Mouse (Mus musculus): ENCODE measurements around the gene Elane. TPM values are rescaled to one million over a fixed set of nuclear protein-coding genes. Genes with fewer than 3 reads are reported as not detected.

Elane gene
- polyA plus RNA-seq, 1 experiment from 2014 or later: not detected

GRCm38 (mm10) chr10:79856704-79857451, 29.2 kb upstream of the Elane start:
- no peak for ATAC-seq
- Histone ChIP-seq H3K4me3 (ENCODE audit: low read depth, low read length) (peak overlapping the region; percentile 83), H3K9ac (ENCODE audit: low read depth, low read length) (peak overlapping the region; percentile 95), H3K9me3 (replicated peaks; ENCODE audit: control insufficient read depth, low read length, poor library complexity, severe bottlenecking) (no peaks in the 10 kb centered on the region), H3K4me2 (ENCODE audit: low read length) (peak overlapping the region; percentile 98), H3K27me3 (ENCODE audit: control insufficient read depth, insufficient read depth, low read depth, low read length) (no peaks in the 10 kb centered on the region), H3K36me3 (ENCODE audit: control insufficient read depth, insufficient read depth, low read length) (peaks cover 27% of the 10 kb centered on the region), H3K4me1 (ENCODE audit: control insufficient read depth, insufficient read depth, low read length) (peaks cover 47% of the 10 kb centered on the region), H3K27ac (ENCODE audit: low read length) (no peak overlapping the region; the same call in 1 of the 2 replicates)
- WGBS: 56% methylated on average over 7 of the region's 7 CpGs

DNA sequence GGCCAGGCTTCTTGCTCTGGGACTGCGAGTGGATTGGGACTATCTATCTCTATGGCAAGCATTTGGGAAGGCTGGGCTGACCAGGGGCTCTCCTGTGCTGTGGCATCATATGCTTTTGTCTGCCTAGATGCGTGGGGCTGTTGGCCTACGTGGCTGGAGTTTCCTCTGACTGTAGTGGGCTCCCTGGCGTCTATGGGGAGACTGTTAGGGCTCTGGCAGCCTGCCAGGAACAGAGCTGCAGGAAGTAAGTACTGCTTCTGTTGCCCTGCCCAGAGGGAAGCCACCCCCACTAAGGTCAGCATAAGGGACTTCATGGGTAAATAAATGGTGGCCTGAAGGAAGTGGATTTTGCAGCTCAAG, 28.6 kb upstream of the Elane start:
- no peak for ATAC-seq
- H3K27me3 ChIP-seq (ENCODE audit: control insufficient read depth, insufficient read depth, low read depth, low read length): no peaks in the 10 kb centered on the region
- peaks cover 31% of the 10 kb centered on the region for H3K36me3 ChIP-seq (ENCODE audit: control insufficient read depth, insufficient read depth, low read length)
- peak overlapping the region; percentile 47; the same call in 1 of the 2 replicates for H3K9ac ChIP-seq (ENCODE audit: low read depth, low read length)
- H3K4me3 ChIP-seq (ENCODE audit: low read depth, low read length): peak overlapping the region; percentile 83
- H3K9me3 ChIP-seq (replicated peaks; ENCODE audit: control insufficient read depth, low read length, poor library complexity, severe bottlenecking): no peaks in the 10 kb centered on the region
- 36% methylated on average over 4 of the region's 4 CpGs for WGBS
- peaks cover 42% of the 10 kb centered on the region for H3K4me1 ChIP-seq (ENCODE audit: control insufficient read depth, insufficient read depth, low read length)
- peak overlapping the region; percentile 98 for H3K4me2 ChIP-seq (ENCODE audit: low read length)
- H3K27ac ChIP-seq (ENCODE audit: low read length): peak overlapping the region; percentile 31

GRCm38 (mm10) chr10:79857894-79858293, 28.2 kb upstream of the Elane start:
- WGBS: 75% methylated on average over 2 of the region's 2 CpGs
- Histone ChIP-seq H3K4me2 (ENCODE audit: low read length) (peak overlapping the region; percentile 98), H3K9me3 (replicated peaks; ENCODE audit: control insufficient read depth, low read length, poor library complexity, severe bottlenecking) (no peaks in the 10 kb centered on the region), H3K27me3 (ENCODE audit: control insufficient read depth, insufficient read depth, low read depth, low read length) (no peaks in the 10 kb centered on the region), H3K27ac (ENCODE audit: low read length) (peak overlapping the region; percentile 31), H3K36me3 (ENCODE audit: control insufficient read depth, insufficient read depth, low read length) (peaks cover 35% of the 10 kb centered on the region), H3K9ac (ENCODE audit: low read depth, low read length) (peak overlapping the region; percentile 47; the same call in 1 of the 2 replicates), H3K4me3 (ENCODE audit: low read depth, low read length) (no peak overlapping the region), H3K4me1 (ENCODE audit: control insufficient read depth, insufficient read depth, low read length) (peaks cover 37% of the 10 kb centered on the region)
- ATAC-seq: no peak

DNA sequence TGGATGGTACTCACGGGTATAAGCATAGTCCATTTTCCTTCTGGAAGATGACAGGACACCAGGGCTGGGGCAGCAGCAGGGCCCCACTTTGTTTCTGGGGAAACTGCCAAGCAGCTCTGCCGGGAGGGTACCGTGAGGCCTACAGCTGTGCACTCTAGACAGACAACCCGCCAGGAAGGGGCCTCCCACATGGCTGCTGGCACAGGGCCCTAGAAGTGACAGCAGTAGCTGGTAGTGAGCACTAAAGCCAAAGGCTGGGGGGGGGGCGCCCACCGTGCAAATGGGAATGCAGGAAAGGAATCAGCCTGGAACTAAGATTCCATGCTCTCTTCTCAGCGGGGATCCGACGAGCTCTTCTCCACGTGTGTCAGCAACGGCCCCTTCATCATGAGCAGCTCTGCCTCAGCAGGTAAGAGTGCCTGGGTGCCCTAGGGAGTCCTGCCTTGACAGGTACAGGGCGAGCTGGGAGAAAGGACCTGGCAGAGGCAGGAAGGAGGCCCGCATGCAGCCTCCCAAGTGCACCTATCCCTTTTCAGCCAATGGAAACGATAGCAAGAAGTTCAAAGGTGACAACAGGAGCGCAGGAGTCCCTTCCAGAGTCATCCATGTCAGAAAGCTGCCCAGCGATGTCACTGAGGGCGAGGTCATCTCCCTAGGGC, 27.5 kb upstream of the Elane start:
- Histone ChIP-seq H3K4me3 (ENCODE audit: low read depth, low read length) (no peak overlapping the region), H3K9ac (ENCODE audit: low read depth, low read length) (0 out of 2 replicates have a peak overlapping the region, but pooled peaks have one; percentile 28), H3K27ac (ENCODE audit: low read length) (peak overlapping the region; percentile 31; the same call in 1 of the 2 replicates), H3K27me3 (ENCODE audit: control insufficient read depth, insufficient read depth, low read depth, low read length) (no peaks in the 10 kb centered on the region), H3K4me1 (ENCODE audit: control insufficient read depth, insufficient read depth, low read length) (peaks cover 33% of the 10 kb centered on the region), H3K9me3 (replicated peaks; ENCODE audit: control insufficient read depth, low read length, poor library complexity, severe bottlenecking) (no peaks in the 10 kb centered on the region), H3K36me3 (ENCODE audit: control insufficient read depth, insufficient read depth, low read length) (peaks cover 37% of the 10 kb centered on the region), H3K4me2 (ENCODE audit: low read length) (peak overlapping the region; percentile 98)
- ATAC-seq: no peak
- 45% methylated on average over 17 of the region's 17 CpGs for WGBS

DNA sequence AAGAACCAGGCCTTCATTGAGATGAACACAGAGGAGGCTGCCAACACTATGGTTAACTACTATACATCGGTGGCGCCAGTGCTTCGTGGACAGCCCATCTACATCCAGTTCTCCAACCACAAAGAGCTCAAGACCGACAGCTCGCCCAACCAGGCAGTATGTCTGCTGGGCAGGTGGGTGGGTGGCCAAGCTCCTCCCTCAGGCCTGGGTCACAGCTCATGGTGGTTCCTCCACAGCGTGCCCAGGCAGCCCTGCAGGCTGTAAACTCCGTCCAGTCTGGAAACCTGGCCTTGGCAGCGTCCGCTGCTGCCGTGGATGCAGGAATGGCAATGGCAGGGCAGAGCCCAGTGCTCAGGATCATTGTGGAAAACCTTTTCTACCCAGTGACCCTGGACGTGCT, 26.9 kb upstream of the Elane start:
- WGBS: 79% methylated on average over 11 of the region's 11 CpGs
- no peaks in the 10 kb centered on the region for H3K27me3 ChIP-seq (ENCODE audit: control insufficient read depth, insufficient read depth, low read depth, low read length)
- no peak for ATAC-seq
- H3K4me1 ChIP-seq (ENCODE audit: control insufficient read depth, insufficient read depth, low read length): peaks cover 33% of the 10 kb centered on the region
- no peak overlapping the region for H3K27ac ChIP-seq (ENCODE audit: low read length)
- H3K36me3 ChIP-seq (ENCODE audit: control insufficient read depth, insufficient read depth, low read length): peaks cover 37% of the 10 kb centered on the region
- H3K4me2 ChIP-seq (ENCODE audit: low read length): no peak overlapping the region
- no peak overlapping the region for H3K9ac ChIP-seq (ENCODE audit: low read depth, low read length)
- no peak overlapping the region for H3K4me3 ChIP-seq (ENCODE audit: low read depth, low read length)
- no peaks in the 10 kb centered on the region for H3K9me3 ChIP-seq (replicated peaks; ENCODE audit: control insufficient read depth, low read length, poor library complexity, severe bottlenecking)

GRCm38 (mm10) chr10:79860079-79860911, 25.8 kb upstream of the Elane start:
- no peaks in the 10 kb centered on the region for H3K9me3 ChIP-seq (replicated peaks; ENCODE audit: control insufficient read depth, low read length, poor library complexity, severe bottlenecking)
- H3K9ac ChIP-seq (ENCODE audit: low read depth, low read length): no peak overlapping the region
- peaks cover 38% of the 10 kb centered on the region for H3K36me3 ChIP-seq (ENCODE audit: control insufficient read depth, insufficient read depth, low read length)
- H3K27ac ChIP-seq (ENCODE audit: low read length): no peak overlapping the region
- WGBS: 93% methylated on average over 26 of the region's 26 CpGs
- H3K4me2 ChIP-seq (ENCODE audit: low read length): no peak overlapping the region
- H3K27me3 ChIP-seq (ENCODE audit: control insufficient read depth, insufficient read depth, low read depth, low read length): no peaks in the 10 kb centered on the region
- no peak for ATAC-seq
- peaks cover 33% of the 10 kb centered on the region for H3K4me1 ChIP-seq (ENCODE audit: control insufficient read depth, insufficient read depth, low read length)
- no peak overlapping the region for H3K4me3 ChIP-seq (ENCODE audit: low read depth, low read length)

DNA sequence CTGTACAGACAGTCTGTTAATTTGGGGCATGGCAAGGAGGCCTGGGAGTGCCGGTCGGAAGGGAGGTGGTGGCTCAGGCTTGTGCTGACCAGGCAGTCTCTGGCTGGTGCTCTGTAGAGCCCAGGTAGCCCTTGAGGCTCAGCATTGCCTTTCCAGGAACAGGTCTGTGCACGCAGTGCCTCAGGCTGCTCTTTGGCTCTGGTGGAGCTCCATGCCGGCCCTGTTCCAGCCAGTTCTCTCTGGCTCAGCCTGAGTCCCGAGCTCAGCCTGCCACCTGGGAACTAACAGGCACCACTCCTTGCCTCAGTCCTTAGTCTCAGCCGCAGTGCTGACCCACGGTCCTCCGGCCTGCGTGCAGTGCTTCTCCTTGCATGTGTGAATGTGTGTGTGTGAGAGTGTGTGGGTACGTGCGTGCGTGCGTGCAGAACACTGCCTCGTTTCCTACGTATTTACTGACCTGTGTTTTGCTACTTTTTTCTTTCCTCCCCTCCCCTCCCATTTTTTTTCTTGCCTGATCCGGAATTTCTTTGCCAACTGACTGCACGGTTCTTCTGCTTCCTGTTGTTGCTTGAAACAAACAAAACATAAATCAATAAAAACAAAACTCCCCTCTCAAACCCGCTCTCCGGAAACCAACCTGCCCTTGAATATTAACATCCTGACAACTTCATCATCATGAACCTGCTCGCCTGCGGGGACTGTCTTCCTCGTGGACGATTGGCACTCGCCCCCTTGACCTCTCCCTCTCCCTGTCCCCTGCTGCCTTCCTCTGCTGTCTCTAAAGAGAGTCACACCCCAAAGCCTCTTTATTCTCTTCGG, 24.6 kb upstream of the Elane start:
- no peak overlapping the region for H3K9ac ChIP-seq (ENCODE audit: low read depth, low read length)
- H3K27ac ChIP-seq (ENCODE audit: low read length): no peak overlapping the region
- no peak overlapping the region for H3K4me3 ChIP-seq (ENCODE audit: low read depth, low read length)
- WGBS: 78% methylated on average over 25 of the region's 25 CpGs
- H3K4me2 ChIP-seq (ENCODE audit: low read length): no peak overlapping the region
- no peaks in the 10 kb centered on the region for H3K9me3 ChIP-seq (replicated peaks; ENCODE audit: control insufficient read depth, low read length, poor library complexity, severe bottlenecking)
- ATAC-seq: no peak
- H3K4me1 ChIP-seq (ENCODE audit: control insufficient read depth, insufficient read depth, low read length): peaks cover 23% of the 10 kb centered on the region
- peaks cover 49% of the 10 kb centered on the region for H3K36me3 ChIP-seq (ENCODE audit: control insufficient read depth, insufficient read depth, low read length)
- no peaks in the 10 kb centered on the region for H3K27me3 ChIP-seq (ENCODE audit: control insufficient read depth, insufficient read depth, low read depth, low read length)

DNA sequence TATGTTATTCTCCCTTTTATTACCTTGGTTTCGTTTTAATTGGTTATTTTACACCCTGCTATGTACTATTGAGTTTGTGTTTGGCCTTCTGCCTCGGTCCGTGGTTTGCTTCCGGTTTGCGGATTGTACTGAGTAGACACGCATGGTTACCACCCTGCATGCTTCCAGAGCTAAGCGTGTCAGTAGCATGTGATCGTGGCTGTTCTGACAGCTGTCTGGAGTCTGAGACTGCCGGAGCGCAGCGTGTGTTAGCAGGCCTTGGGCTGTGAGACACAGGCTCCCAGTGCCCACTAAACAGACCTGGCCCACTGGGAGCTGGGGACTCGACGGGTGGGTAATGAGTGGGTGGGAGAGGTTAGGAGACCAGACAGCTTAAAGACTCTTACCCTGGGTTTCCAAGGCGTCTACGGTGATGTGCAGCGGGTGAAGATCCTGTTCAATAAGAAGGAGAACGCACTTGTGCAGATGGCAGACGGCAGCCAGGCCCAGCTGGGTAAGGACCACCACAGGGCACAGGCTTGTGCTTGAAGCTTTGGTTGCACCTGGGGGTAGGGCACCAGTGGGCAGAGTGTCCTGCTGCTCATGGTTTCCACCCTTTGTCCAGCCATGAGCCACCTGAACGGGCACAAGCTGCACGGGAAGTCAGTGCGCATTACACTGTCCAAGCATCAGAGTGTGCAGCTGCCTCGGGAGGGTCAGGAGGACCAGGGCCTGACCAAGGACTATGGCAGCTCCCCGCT, 23.8 kb upstream of the Elane start:
- WGBS: 79% methylated on average over 23 of the region's 23 CpGs
- Histone ChIP-seq H3K27ac (ENCODE audit: low read length) (no peak overlapping the region), H3K27me3 (ENCODE audit: control insufficient read depth, insufficient read depth, low read depth, low read length) (no peaks in the 10 kb centered on the region), H3K36me3 (ENCODE audit: control insufficient read depth, insufficient read depth, low read length) (peaks cover 57% of the 10 kb centered on the region), H3K9ac (ENCODE audit: low read depth, low read length) (no peak overlapping the region), H3K4me3 (ENCODE audit: low read depth, low read length) (no peak overlapping the region), H3K4me2 (ENCODE audit: low read length) (no peak overlapping the region), H3K9me3 (replicated peaks; ENCODE audit: control insufficient read depth, low read length, poor library complexity, severe bottlenecking) (no peaks in the 10 kb centered on the region), H3K4me1 (ENCODE audit: control insufficient read depth, insufficient read depth, low read length) (peaks cover 15% of the 10 kb centered on the region)
- no peak for ATAC-seq

Data from midbrain, embryonic 16.5 days (tissue).